Mouse (Mus musculus) C3H10T1/2 (cell line): ENCODE results near the gene Ano8. TPM values are rescaled to one million over a fixed set of nuclear protein-coding genes. Genes with fewer than 3 reads are reported as not detected.

ENCODE experiments used
- polyA plus RNA-seq, 2 experiments: library from polyadenylated mRNA; unstranded; fragments of >200 nt; fragmentation: generic; extraction: Trizol; gene quantifications; one replicate each; pipeline ENCODE4 v1.2.1; 2012; ENCODE audit warnings: missing spikeins in 2 of 2

Gene Ano8
- polyA plus RNA-seq: 10 to 100 TPM in 1 of 2 experiments, 1 to 10 TPM in 1; 4.6 to 25.7 TPM

DNA sequence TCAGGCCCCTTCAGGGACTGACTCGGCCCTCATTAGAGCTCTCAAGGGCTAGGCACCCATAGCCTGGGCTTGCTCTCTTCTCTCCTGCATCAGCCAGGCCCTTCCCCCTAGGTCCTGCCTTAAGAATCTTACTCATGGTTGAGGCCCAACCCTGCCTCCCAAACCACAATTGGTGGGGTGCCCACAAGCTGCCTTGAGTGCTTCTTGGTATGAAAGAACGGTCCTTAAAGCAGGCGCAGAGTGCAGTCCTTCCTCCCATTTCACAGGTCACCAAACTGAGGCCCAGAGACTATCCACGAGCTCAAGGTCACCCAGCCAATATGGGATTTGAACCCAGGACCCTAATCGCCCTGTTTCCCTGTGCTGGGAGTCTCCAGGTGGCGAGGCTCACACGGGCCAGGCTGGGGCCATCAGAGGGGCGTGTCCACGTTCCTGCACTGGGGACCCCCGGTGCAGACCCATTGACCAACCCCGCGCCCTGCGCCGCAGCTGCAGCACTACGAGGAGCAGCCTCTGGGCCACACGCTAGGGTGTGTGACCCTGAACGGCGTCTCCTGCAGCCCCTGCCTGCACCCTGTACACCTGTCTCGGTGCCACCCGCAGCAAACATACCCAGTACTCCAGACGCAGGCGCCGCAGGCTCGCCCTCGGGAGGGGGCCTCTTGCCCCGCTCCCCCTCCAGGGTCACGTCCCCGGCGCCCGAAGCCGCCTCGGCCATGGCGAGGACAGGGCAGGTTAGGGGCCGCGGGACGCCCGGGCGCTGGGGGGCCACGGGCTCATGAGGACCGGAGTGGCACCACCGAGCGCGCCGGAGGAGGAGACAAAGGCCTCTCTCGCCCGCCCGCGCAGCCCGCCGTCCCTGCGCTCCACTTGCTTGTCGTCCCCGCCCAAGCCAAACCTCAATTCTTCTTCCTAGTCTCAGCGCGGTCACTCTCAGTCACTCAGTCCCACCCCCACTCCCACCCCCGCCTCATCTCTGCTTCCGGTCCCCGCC lies at the start of gene Ano8:
Ano8 (minus strand) TSS at position 822 of the 994 bp plus-strand sequence.

DNA sequence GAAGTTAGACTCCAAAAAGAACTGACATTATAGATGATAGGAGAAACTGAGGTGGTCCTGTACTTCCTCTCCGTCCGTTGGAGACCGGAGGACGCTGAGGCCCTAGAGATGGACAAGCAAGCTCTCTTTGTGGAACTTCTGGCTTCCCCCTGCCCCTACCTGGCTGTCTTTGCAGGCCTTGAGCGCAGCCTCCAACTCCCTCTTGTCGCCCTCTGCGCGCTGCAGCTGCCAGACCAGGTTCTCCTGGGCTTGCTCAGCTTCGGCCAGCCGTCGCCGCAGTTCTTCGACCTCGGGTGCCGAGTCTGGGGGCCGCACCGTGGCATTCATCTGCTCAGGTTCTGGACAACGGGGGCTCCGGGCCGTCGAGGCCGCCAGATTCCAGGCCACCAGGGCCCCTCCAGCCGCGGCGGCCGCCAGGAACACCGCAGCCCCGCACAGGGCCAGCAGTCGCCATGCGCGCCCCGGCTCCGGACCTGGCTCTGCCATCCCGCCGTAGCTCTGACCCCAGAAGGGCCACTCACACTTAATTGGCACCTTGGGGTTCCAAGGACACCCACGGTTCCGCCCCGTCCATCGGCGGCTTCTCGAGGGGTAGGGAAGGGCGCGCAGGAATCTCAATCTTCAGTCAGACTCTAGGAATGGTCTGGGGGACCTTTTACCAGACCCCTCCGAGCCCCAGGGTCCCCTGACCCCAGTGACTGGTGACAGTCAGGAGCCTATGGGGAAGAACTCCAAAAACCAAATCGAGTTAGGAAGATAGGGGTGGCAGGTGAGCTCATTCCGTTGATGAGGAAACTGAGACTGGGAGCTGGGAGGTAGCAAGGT lies 39.7 kb upstream of the Ano8 start, which contains the start of gene Ccdc194:
Ccdc194 (minus strand) TSS at position 486 of the 825 bp plus-strand sequence.

DNA sequence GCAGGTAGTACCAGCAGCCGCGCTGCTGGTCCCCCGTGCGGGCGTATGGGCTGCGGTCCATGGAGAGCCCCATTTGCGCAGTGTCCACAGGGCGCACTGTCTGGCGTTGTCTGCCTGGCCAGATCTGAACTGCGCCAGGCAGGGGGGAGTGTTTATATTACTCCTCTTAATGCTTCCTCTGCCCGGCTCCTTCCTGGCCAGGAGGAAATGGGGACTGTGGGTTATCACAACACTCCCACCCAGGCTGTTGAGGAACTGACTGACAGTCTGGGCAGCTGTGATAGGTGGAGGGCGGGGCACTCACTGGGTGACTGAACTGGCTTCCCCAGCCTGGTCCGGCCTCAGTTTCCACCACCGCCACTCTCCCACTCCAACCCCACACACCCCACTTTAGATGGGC lies 25.9 kb upstream of the Ano8 start, which contains the start of gene Plvap:
Plvap (minus strand) TSS at position 109 of the 400 bp plus-strand sequence.

DNA sequence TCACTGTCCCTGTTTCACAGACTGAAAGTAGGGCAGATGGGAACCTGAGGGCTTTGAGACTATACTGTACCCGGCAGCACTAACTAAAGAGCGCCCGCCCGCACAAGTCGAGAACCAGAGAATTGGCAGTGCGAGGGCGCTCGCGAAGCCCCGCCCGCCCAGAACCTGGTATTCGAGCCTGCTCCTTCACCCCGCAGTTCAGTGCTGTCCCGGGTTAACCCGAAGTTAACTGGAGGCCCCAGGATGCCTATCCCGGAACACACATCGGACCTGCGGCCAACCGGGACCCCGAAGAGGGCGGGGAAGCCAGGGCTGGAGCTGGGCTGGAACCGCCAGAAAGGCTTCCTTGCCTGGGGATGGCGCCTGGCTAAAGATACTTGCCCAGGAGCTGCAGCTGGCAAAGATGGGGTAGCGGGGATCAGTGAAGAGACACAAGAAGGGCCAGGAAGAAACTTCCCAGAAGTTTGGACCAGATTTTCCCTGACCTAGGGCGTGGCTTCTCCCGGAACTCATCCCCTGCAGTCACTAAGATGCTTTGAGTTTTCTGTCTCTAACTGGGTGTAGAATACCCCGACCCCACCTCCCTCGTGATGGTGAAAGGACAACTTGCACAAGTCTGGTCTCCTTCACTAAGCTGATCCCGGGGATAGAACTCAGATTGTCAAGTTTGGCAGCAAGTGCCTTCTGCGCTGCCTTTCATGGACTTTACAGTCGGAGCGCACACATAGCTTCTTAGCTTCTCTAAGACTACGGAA lies 2.1 kb upstream of the Ano8 start, which contains the start of gene Gtpbp3:
Gtpbp3 (plus strand) TSS at position 413 of the 755 bp plus-strand sequence.

DNA sequence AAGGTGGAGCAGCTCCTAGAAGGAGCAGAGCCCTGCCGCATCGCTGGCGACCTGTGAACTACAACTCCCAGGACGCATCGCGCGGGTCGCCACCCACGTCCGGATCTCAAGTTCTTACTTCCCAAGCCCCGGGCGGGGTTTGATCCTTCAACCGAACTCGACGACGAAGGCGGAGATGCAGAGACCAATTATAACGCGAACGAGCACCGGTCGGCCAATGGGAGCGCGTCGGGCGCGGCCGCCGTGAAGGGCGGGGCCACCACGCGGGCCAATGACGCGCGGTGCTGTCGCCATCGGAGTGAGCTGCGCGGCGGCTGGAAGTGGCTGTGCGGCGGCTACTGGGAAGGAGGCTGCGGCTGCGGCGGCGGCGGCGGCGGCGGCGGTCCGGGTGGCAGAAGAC lies 16.8 kb downstream of the Ano8 start, which contains the start of gene Dda1:
Dda1 (plus strand) TSS at position 284 of the 400 bp plus-strand sequence.

DNA sequence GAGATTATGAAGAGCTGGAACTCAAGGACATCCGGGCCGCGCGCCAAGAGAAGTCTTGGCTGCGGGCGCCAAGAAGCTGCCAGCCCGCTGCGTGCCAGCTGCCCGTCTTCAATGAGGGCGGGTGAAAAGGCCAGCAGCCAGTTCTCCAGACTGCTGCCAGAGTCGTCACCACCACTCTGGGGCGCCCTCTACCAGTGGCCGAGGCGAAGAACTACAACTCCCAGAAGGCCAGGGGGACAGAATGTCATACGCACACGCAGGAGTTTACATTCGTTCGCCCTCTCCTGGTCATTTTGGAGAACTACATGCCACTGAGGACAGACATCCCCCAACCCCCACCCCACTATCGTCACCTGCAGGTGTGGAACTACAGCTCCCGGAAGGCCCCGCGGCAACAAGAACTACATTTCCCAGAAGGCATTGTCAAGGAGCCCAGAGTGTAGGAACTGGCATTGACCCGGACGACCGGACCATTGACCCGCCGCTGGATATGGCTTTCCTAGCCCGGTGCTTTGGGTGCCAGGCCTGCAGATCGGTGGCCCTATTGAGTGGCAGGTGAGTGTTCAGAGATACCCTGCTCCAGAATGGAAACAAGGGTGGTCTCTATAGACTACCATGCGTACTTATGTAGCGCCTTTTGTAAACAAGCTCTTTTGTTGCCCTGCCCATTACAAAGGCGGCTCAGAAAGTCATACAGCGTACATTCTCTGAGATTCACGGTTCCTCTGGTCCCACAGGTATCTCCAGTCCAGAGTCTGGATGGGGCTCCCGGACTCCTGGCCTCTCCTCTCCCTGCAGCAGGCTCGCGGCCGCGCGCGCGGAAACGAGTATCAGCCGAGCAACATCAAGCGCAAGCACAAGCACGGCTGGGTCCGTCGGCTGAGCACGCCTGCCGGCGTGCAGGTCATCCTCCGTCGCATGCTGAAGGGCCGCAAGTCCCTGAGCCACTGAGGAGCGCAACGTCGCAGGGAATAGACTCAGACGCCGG lies 21.0 kb downstream of the Ano8 start, which contains the start of gene Mrpl34:
Mrpl34 (plus strand) TSS at position 447 of the 988 bp plus-strand sequence.

DNA sequence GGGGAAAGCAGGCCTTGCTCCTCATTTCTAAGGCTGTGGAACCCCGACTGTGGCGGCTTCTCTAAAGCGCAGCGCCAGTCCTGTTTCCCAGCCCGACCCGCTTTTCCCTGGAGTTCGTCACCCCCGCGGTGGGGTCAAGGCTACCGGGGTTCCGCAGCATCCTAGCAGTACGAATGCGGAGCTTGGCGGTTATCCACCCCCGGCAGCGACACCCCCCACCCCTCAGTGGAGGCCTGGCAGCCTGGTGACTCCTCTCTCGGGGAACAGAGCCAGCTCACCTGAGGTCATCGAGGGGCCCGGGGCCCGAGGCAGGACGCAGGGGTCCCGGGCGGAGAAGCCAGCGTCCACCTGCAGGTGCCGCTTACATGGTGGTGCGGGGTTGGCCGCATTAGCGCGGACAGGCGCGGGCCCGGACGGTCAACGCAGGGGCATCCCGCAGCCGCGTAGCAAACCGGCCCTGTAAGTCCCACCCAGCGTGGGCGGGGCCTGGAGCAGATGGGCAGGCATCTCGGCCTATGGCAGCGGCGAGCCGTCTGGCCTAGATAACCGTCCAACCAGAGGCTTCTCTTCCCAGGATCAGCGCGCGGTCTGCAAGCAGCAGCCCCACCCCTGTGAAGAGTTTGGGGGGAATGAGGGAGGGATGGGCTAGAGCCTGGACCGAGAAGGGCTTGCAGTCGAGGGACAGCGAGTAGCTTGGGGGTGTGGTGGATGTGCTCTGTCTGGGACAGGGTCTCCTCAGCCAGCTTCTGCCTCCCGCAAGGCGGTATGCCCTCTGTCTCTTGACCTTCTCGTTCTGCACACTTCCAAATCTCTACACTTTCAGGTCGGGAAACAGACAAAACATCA lies 22.4 kb downstream of the Ano8 start, which contains the start of gene Abhd8:
Abhd8 (minus strand) TSS at position 468 of the 846 bp plus-strand sequence.

Other genes with a start within 250 kb of the Ano8 start
- gene Myo9b, start 213.2 kb downstream of the Ano8 start, polyA plus RNA-seq: 10 to 100 TPM; 16.6 to 39.5 TPM
- 10 to 100 TPM; 22.8 to 26.1 TPM for gene Haus8, start 213.0 kb downstream of the Ano8 start, polyA plus RNA-seq
- gene Use1, start 119.1 kb downstream of the Ano8 start, polyA plus RNA-seq: 100 to 1,000 TPM; 189 to 219 TPM
- gene Ocel1, start 114.7 kb downstream of the Ano8 start, polyA plus RNA-seq: 10 to 100 TPM; 22.1 to 26.8 TPM
- 10 to 100 TPM; 49.2 to 58.0 TPM for gene Nr2f6, start 104.0 kb downstream of the Ano8 start, polyA plus RNA-seq
- under 1 TPM in 1 of 2 experiments, not detected in 1; 0.08 TPM for gene Ushbp1, start 90.2 kb downstream of the Ano8 start, polyA plus RNA-seq
- gene Babam1, start 89.1 kb downstream of the Ano8 start, polyA plus RNA-seq: 100 to 1,000 TPM; 111 to 146 TPM
- gene Ankle1, start 80.0 kb downstream of the Ano8 start, polyA plus RNA-seq: 10 to 100 TPM in 1 of 2 experiments, 1 to 10 TPM in 1; 5.8 to 17.1 TPM
- 100 to 1,000 TPM in 1 of 2 experiments, 10 to 100 TPM in 1; 62.4 to 135 TPM for gene Abhd8, start 22.3 kb downstream of the Ano8 start, polyA plus RNA-seq
- gene Mrpl34, start 21.0 kb downstream of the Ano8 start, polyA plus RNA-seq: 100 to 1,000 TPM in 1 of 2 experiments, 10 to 100 TPM in 1; 85.2 to 111 TPM
- gene Dda1, start 16.8 kb downstream of the Ano8 start, polyA plus RNA-seq: 10 to 100 TPM; 60.9 to 90.0 TPM
- gene Gtpbp3, start 2.1 kb upstream of the Ano8 start, polyA plus RNA-seq: 10 to 100 TPM; 16.4 to 24.2 TPM
- 1 to 10 TPM in 1 of 2 experiments, under 1 TPM in 1; 0.33 to 1.3 TPM for gene Plvap, start 25.8 kb upstream of the Ano8 start, polyA plus RNA-seq
- under 1 TPM; 0.01 to 0.32 TPM for gene Ccdc194, start 39.7 kb upstream of the Ano8 start, polyA plus RNA-seq
- 10 to 100 TPM; 11.1 to 98.6 TPM for gene Bst2, start 51.5 kb upstream of the Ano8 start, polyA plus RNA-seq
- gene Mvb12a, start 57.0 kb upstream of the Ano8 start, polyA plus RNA-seq: 100 to 1,000 TPM; 101 to 142 TPM
- gene Tmem221, start 72.9 kb upstream of the Ano8 start, polyA plus RNA-seq: not detected
- under 1 TPM in 1 of 2 experiments, not detected in 1; 0.04 TPM for gene Nxnl1, start 80.6 kb upstream of the Ano8 start, polyA plus RNA-seq
- gene Slc27a1, start 82.9 kb upstream of the Ano8 start, polyA plus RNA-seq: 10 to 100 TPM; 10.5 to 16.2 TPM
- gene Pgls, start 106.2 kb upstream of the Ano8 start, polyA plus RNA-seq: 100 to 1,000 TPM; 229 to 539 TPM
- gene Fam129c, start 111.7 kb upstream of the Ano8 start, polyA plus RNA-seq: 1 to 10 TPM in 1 of 2 experiments, under 1 TPM in 1; 0.47 to 4.4 TPM
- 10 to 100 TPM; 23.2 to 50.3 TPM for gene Colgalt1, start 125.0 kb upstream of the Ano8 start, polyA plus RNA-seq
- gene Unc13a, start 185.8 kb upstream of the Ano8 start, polyA plus RNA-seq: under 1 TPM; 0.51 to 0.96 TPM
- 1 to 10 TPM; 1.3 to 4.2 TPM for gene Jak3, start 190.3 kb upstream of the Ano8 start, polyA plus RNA-seq
- 1 to 10 TPM in 1 of 2 experiments, under 1 TPM in 1; 0.28 to 2.8 TPM for gene Insl3, start 203.3 kb upstream of the Ano8 start, polyA plus RNA-seq
- not detected for gene B3gnt3, start 215.8 kb upstream of the Ano8 start, polyA plus RNA-seq
- under 1 TPM in 1 of 2 experiments, not detected in 1; 0.01 TPM for gene Fcho1, start 239.8 kb upstream of the Ano8 start, polyA plus RNA-seq